Mouse (Mus musculus): Measurements from ENCODE around the gene B9d2.

B9d2 gene

GRCm38 (mm10) chr7:25729862-25730261 lies 49.3 kb downstream of the B9d2 start:
- no peak for DNase-seq (ENCODE audit: extremely low read depth, low read depth)

- DNase-seq (ENCODE audit: extremely low read depth, low read depth), result no peak
Observed at GRCm38 (mm10) chr7:25731294-25732055, 50.9 kb downstream of the B9d2 start.

GRCm38 (mm10) chr7:25734991-25735390 lies 54.4 kb downstream of the B9d2 start:
- DNase-seq (ENCODE audit: extremely low read depth, low read depth), result no peak

Measured in MEL-GATA-1-ER (cell line).